In the genomic region with DNA sequence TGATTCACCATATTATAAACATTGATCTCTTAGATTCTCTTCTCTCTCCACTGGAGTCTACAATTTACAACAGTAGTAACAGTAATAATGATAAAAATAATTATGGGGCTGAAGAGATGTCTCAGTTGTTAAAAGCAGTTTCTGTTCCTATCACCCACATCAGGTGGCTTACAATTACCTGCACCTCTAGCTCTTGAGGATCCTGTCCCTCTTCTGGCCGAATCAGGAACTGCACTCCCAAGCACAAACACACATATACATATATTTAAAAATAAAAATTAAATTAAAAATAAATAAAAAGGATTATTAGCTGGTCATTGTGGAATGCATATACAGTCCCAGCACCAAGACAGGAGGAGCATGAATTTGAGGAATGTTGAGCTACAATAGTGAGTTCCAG, we compare ENCODE assay signal across 9 mouse cellular contexts.
A peak's percentile ranks its signal among the peaks of the same experiment; 100 is the strongest.
DNase-seq lines count a peak whose midpoint lies in the region; ATAC-seq and TF ChIP-seq lines count a peak whose summit lies in the region.
"Had no signal": no experiment of that assay in that cellular context is flagged by ENCODE, and none has a peak within 500 bp of the region (broad histone marks: within the 10 kb centered on the region; RNA-seq: fewer than 3 reads in every experiment).

No protein-coding gene starts in this region.

- H3K27me3 ChIP-seq in kidney, postnatal 0 days (ENCODE audit: insufficient read depth, low read length) = no peaks in the 10 kb centered on the region
- H3K27me3 ChIP-seq: liver, embryonic 13.5 days had no signal

- TF ChIP-seq CTCF in kidney, postnatal 0 days (IDR thresholded peaks at IDR 0.05; ENCODE audit: low read depth) = peak; percentile 40

- no peaks in the 10 kb centered on the region for H3K4me1 ChIP-seq in kidney, postnatal 0 days (replicated peaks; ENCODE audit: insufficient read depth, low read length)
- H3K4me1 ChIP-seq: liver, embryonic 13.5 days had no signal

- ATAC-seq in kidney, postnatal 0 days (replicated peaks; ENCODE audit: low FRiP score, low read depth) = no peak

- no peak overlapping the region for H3K9ac ChIP-seq in kidney, postnatal 0 days (ENCODE audit: low read depth, low read length)
- H3K9ac ChIP-seq: liver, embryonic 13.5 days had no signal

- no peak overlapping the region for H3K4me2 ChIP-seq in kidney, postnatal 0 days (ENCODE audit: low read length)
- H3K4me2 ChIP-seq: liver, embryonic 13.5 days had no signal

- no peak overlapping the region for H3K4me3 ChIP-seq in kidney, postnatal 0 days (replicated peaks; ENCODE audit: low read depth, low read length)
- H3K4me3 ChIP-seq: liver, embryonic 13.5 days; myocyte had no signal

- no peaks in the 10 kb centered on the region for H3K9me3 ChIP-seq in kidney, postnatal 0 days (replicated peaks; ENCODE audit: low read length)
- H3K9me3 ChIP-seq: liver, embryonic 13.5 days had no signal

- DNase-seq in kidney, postnatal 0 days (ENCODE audit: low spot score) = no peak
- no peak for DNase-seq in kidney, adult 11 months
- DNase-seq in thymus, postnatal 14 days = peak; percentile 9
- DNase-seq in thymus, adult 18-20 months = no peak
- peak; percentile 1 for DNase-seq in c-Kit-negative CD71-positive TER-119-positive erythroid progenitor cells, embryonic 14.5 days (ENCODE audit: low read depth, low spot score)
- DNase-seq in urinary bladder, postnatal 36 days (ENCODE audit: low spot score in 2 of 2) = no peak
- no peak for DNase-seq in gastrocnemius, adult 18-20 months (ENCODE audit: low spot score)
- DNase-seq: liver, embryonic 13.5 days had no signal

- no peaks in the 10 kb centered on the region for H3K36me3 ChIP-seq in kidney, postnatal 0 days (ENCODE audit: insufficient read depth, low read length)
- H3K36me3 ChIP-seq: liver, embryonic 13.5 days had no signal

- 65% methylated on average over 1 of the region's 1 CpGs for WGBS in kidney, postnatal 0 days

- no peak overlapping the region for H3K27ac ChIP-seq in kidney, postnatal 0 days
- H3K27ac ChIP-seq: liver, embryonic 13.5 days had no signal

Comparison
In these comparisons a context has a peak if more than half of its experiments do, and no peak if none do; other contexts are left out.
1. DNase-seq: peak in thymus, postnatal 14 days (single experiment) and c-Kit-negative CD71-positive TER-119-positive erythroid progenitor cells, embryonic 14.5 days (single experiment); none in kidney, postnatal 0 days (single experiment), kidney, adult 11 months (single experiment), thymus, adult 18-20 months (0 of 2), urinary bladder, postnatal 36 days (0 of 2) and gastrocnemius, adult 18-20 months (single experiment).